Mouse (Mus musculus) cerebellum, postnatal 4 days (tissue): ENCODE measurements around the gene Clk2.
A peak's percentile ranks its signal among the peaks of the same experiment; 100 is the strongest.
"Not testable (repeated sequence)": the region's sequence is repeated elsewhere in the genome, so short reads cannot be mapped to it uniquely, and the experiment has no call there.

Source experiments
- DNase-seq, 2 experiments: peaks; one replicate each; pipeline ENCODE4 v3.0.0; 2022; ENCODE audit warnings: low spot score in 2 of 2, mixed read lengths in 1 of 2

Gene Clk2

GRCm38 (mm10) chr3:89190436-89190835 lies 25.8 kb downstream of the Clk2 start:
- DNase-seq = no peak

GRCm38 (mm10) chr3:89193351-89193750 lies 28.8 kb downstream of the Clk2 start:
- DNase-seq = no peak

DNA sequence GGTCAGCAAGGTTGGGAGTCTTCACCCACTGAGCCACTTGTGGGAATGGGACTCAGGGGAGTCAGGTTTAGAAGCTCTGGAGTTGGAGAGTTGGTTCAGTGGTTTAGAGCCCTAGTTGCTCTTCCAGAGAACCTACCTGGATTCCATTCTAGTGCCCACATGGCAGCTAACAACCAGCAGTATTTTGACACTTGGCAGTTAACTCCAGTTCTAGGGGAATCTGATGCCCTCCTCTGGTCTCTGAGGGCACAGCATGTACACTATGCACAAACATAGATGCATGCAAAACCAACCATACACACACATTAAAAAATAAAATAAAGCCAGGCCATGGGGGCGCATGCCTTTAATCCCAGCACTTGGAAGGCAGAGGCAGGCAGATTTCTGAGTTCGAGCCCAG lies 29.3 kb downstream of the Clk2 start:
- no peak for DNase-seq

DNA sequence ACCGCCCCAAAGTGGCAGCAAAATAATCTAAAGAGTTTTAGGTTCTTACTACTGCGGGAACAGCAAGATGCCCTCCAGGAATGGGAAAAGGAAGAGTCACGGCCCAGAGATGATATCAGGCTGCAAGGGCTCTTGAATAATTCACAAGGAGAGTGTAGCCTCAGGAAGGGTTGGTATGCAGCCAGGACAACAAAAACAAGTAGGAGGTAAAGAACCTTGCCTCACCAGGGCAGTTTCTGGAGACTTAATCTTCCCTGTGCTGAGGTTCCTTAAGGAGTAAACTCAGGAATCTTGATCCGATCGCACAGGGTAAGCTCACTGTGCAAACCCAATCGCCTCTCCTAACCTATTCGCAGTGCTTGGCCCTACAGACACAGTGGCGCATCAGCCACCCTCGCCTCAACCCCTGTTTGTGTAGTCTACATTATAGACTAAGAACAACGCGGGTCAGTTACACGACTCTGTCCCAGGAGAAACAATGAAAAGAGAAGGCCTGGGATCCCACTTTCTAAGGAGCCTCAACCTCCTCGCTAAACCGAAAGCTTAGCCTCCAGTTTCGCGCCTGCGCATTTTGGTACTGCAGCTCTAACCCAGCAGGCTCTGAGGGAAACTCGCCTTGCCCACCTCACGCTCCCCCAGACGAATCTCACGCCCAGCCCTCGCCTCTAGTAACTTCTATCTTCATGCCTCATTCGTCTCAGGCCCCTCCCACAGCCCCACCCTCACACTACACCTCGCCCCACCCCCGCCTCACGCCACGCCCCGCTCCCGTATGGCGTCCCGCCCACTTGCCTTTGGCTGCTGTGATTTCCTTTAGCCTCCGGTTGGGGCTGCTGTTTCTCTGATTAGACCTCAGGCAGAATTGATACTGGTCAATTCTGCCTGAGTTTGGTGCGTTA lies 31.6 kb downstream of the Clk2 start:
- DNase-seq = peak; percentile 76 to 88

DNA sequence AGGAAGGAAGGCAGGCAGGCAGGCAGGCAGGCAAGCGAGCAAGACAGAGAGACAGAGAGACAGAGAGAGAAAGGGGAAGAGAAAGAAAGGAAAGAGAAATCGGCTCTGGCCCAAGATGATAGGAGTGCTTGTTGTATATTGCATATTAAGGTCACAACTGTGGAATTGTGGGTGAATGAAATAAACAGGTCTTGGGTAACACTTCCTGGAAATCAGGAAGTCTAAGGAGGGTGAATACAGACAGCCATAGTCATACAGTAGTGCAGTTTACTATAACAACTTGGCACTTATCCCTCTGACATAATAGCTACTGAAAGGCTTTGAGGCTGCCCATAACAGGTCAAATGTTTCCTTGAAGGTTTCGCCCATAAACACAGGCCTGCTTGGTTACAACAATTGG lies 35.2 kb downstream of the Clk2 start:
- DNase-seq = no peak

DNA sequence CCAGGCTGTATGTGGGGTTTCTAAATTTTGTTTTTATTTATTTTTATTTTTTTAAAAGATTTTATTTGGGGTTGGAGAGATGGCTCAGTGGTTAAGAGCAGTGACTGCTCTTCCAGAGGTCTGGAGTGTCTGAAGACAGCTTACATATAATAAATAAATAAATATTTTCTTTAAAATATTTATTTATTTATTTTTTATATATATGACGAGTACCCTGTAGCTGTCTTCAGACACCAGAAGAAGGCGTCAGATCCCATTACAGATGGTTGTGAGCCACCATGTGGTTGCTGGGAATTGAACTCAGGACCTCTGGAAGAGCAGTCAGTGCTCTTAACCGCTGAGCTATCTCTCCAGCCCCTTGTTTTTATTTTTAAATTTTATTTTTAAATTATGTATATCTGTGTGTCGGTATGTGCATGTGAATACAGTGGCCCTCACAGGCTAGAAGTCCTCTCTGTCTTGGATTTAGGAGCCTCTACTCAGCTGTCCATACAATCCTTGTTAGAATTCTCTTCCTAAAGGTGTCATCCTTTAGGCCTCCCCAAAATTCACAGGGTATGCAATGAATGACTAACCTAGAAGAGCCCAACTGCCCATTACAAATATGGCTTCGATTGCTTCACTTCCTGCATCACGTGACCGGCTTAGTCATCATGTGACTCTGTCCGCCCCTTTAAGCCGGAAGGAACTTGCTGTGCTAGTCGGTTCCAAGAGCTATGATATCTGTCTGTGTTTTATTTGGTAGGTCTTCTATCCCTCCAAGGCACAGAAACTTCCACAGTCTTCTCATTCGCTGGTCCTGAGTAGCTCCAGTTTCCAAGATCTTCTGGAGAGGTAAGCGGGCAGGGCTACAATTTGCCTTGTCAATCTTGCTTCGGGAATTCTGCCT lies 37.9 kb downstream of the Clk2 start, which contains the start of gene Gba:
Gba (plus strand) TSS at position 676 of the 889 bp plus-strand sequence.
- peak; percentile 78 to 85 for DNase-seq

GRCm38 (mm10) chr3:89203142-89203514 lies 38.5 kb downstream of the Clk2 start:
- DNase-seq = no peak

GRCm38 (mm10) chr3:89206079-89206478 lies 41.5 kb downstream of the Clk2 start:
- DNase-seq = no peak

- DNase-seq = no peak
Observed at GRCm38 (mm10) chr3:89206695-89207094, 42.1 kb downstream of the Clk2 start.

DNA sequence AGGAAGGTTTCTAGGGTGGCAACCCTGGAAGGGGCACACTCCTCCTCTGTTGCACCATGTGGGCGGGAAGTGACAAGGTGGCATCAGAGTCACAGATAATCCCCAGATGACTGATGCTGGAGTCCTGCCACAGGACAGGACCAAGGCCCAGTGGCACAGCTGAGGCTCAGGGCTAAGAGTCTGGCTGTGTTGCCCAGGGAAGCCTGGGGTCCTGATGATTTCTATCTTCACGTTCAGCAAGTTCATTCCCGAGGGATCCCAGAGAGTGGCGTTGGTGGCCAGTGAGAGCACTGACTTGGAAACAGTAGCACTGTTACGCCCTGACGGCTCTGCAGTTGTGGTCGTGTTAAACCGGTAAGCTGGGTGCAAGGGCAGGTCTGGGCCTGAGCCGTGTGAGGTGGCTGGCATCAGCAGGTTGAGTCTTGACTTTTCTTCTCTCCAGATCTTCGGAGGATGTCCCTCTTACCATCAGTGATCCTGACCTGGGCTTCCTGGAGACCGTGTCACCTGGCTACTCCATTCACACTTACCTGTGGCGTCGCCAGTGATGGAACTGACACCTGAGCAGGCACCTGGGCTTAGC lies 43.6 kb downstream of the Clk2 start:
- no peak for DNase-seq

DNA sequence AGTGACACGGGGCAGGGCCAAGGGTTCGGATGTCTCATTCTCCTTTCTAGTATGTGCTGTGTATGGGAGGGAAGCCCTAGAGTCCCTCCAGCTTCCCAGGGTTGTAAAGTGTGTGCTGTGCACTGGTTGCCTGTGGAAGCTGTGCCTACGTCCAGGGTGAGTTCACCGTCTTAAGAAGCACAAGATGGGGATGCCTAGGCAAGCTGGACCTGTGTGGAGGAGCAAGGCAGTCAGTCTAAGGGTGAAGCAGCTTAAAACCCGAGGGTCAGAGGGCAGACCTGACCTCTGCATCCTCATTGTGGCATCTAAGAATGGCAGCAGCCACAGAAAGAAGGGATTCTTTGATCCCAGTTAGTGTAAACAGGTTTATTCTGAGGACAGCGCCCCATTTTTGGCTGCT lies 44.1 kb downstream of the Clk2 start:
- DNase-seq = no peak

GRCm38 (mm10) chr3:89209731-89210130 lies 45.1 kb downstream of the Clk2 start:
- no peak for DNase-seq

- DNase-seq = no peak
Observed at GRCm38 (mm10) chr3:89210162-89210561, 45.6 kb downstream of the Clk2 start.

DNA sequence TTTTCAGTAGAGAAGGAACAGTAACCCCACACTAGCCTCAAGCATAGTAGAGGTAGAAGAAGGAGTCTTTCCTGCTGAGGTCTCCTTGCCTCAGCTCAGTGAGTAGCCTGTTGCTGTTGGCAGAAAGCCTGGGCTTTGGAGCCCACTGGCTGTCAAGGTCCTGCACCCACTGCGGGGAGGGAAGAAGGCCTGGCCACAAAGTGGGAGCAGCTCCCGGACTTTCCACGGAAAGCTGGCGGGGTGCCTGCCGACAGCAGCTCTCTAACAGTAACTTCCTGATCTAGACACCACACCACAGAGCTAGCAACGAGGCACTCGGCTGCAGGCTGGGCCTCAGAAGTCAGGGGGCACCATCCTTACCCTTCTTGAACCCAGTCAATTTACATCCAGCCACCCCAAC lies 46.1 kb downstream of the Clk2 start:
- DNase-seq = no peak

GRCm38 (mm10) chr3:89213803-89214530 lies 49.4 kb downstream of the Clk2 start:
- DNase-seq = peak; percentile 74 to 92

DNA sequence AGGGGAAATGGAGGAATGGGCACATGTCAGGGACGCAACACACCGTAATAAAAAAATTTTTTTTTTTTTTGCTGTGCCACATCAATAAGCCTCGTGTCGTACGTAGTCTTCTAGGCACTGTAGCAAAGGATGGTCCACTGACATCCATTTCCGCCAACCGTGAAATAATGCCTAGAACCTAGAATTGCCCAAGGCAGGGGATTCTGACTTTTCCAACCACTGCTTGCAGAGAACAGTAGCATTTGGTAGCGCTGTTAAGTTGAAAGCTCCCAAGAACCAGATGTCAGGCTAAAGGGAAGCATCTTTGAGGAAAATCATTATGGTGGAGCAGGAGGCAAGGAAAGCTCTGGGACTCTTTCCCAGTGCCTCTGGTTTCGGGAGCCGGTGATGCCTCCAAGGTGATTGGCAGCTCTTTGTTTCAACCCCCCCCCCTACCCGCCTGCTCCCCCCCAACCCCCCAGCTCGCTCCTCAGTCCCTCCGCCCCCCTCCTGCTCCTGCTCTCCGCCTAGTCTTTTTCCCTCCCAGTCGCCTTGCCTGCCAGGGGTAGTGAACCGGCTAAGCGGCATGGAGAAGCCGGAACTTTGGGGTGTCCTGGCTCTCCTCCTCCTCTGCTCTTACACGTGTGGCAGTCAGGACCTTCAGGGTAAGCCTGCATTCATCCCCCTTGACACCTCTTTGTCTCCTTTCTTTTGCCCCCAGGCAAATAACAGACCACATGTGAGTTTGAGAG lies 50.3 kb downstream of the Clk2 start, which contains the start of gene Thbs3:
Thbs3 (plus strand) TSS at position 500 of the 731 bp plus-strand sequence.
- no peak for DNase-seq

DNA sequence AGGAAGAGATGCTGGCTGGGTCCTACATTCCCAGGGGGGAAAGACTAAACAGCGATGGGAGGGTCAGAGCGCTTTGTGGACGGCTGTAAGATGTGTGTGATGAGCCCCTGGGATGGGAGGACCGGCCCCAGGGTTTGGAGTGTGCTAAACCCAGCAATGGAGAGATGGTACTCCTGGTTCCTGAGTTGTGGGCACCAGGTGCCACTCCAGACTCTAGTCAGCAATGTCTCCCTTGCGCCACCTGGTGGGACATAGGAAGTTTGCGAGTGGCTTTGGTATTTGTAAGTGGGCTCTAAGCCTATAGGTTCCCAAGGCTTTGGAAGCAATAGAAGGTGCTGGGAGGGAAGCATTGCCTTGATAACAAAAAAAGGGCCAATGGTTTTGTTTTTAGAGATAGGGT lies 51.3 kb downstream of the Clk2 start:
- peak; percentile 80 to 84 for DNase-seq

DNA sequence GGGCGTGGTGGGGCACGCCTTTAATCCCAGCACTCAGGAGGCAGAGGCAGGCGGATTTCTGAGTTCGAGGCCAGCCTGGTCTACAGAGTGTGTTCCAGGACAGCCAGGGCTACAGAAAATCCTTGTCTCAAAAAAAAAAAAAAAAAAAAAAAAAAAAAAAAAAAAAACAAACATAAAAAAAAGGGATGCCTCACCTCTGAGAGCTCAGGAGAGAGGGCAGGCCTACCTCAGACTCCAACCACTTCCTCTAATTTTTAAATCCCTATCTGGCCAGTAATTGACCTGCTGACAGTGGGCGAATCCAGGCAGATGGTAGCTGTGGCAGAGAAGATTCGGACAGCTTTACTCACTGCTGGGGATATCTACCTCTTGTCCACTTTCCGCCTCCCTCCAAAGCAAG lies 51.8 kb downstream of the Clk2 start:
- not testable (repeated sequence) for DNase-seq

DNA sequence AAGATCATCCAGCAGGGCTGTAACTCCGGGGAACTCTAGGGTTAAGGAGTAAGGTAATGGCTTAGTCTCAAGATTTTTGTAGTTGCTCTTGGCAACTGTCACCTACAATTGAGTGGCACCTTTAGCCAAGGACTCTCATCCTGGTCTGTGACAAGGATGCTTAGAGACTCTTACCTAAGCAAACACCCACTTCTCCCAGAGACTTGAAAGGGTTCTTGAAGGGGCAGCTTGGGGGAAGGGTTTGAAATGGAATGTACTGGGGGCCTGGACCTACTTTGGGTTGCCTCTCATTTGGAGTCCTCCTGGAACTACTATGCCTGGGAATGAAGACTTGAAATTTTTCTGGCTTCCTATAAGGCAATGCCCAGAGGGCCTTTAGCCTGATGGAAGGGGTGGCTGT lies 53.7 kb downstream of the Clk2 start:
- no peak for DNase-seq

DNA sequence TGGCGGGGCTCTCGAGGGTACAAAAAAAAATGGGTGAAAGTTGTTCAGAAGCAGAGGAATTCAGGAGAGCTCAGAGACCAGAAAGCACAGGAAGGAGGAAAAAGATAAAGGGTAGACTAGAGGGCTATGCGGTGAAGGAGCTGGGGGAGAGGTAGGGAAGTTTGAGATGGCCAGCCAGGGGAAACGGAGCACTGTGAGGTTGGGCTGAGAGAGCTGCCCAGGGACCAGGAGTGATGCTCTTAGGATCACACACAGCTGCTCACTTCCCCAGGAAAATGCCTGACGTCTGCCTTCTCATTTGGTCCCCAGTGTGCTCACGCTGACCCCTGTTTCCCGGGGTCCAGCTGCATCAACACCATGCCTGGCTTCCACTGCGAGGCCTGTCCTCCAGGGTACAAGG lies 55.0 kb downstream of the Clk2 start:
- DNase-seq = no peak

- no peak for DNase-seq
Observed at GRCm38 (mm10) chr3:89221167-89221566, 56.6 kb downstream of the Clk2 start.
